Mouse (Mus musculus): ENCODE measurements around the gene Eid2.
A peak's percentile ranks its signal among the peaks of the same experiment; 100 is the strongest.

Eid2 gene

GRCm38 (mm10) chr7:28294481-28294880 is 26.8 kb downstream of the Eid2 start:
- DNase-seq: no peak

- no peak for DNase-seq
These were observed 31.4 kb downstream of the Eid2 start for GRCm38 (mm10) chr7:28298837-28299625.

- DNase-seq: peak; percentile 92
These were observed 34.1 kb downstream of the Eid2 start, which contains the start of gene Dll3 for GRCm38 (mm10) chr7:28301616-28302433. Dll3 (minus strand) TSS chr7:28302238.

- DNase-seq: peak; percentile 90
These were observed 38.0 kb downstream of the Eid2 start for GRCm38 (mm10) chr7:28305641-28306040.

- peak; percentile 90 for DNase-seq
These were observed 38.5 kb downstream of the Eid2 start for GRCm38 (mm10) chr7:28306216-28306615.

GRCm38 (mm10) chr7:28309737-28310136 is 42.1 kb downstream of the Eid2 start:
- DNase-seq: peak; percentile 86

GRCm38 (mm10) chr7:28311151-28311925 is 43.7 kb downstream of the Eid2 start:
- DNase-seq: peak; percentile 83

GRCm38 (mm10) chr7:28311926-28312543 is 44.4 kb downstream of the Eid2 start, which contains the start of gene Timm50:
Timm50 (minus strand) TSS chr7:28312072.
- peak; percentile 100 for DNase-seq

- no peak for DNase-seq
These were observed 50.4 kb downstream of the Eid2 start for GRCm38 (mm10) chr7:28318036-28318435.

GRCm38 (mm10) chr7:28318714-28319113 is 51.0 kb downstream of the Eid2 start:
- peak; percentile 72 for DNase-seq

All from heart, adult 11 months (tissue).